Mouse (Mus musculus) common myeloid progenitor, adult 5-6 weeks (primary cell): ENCODE data around the gene Rgl1. TPM values are rescaled to one million over a fixed set of nuclear protein-coding genes. Genes with fewer than 3 reads are reported as not detected.

ENCODE experiments used
- ATAC-seq: replicated peaks from 2 replicates; pipeline ENCODE4 v1.8.0; 2016; ENCODE audit warnings: low read depth, mild to moderate bottlenecking, moderate TSS enrichment, inconsistent platforms; ENCODE audit not compliant: poor library complexity, severe bottlenecking
- total RNA-seq: library from RNA; stranded (forward); fragments of 200-1000, 187-1606 nt; gene quantifications from 2 replicates; pipeline ENCODE4 v1.2.3, GENCODE M21; 2017

The Rgl1 gene
- total RNA-seq = 8.7 and 9.5 TPM in 2 replicates

GRCm38 (mm10) chr1:152766032-152766772 lies at the start of gene Rgl1, which contains the start of gene Arpc5:
Rgl1 (minus strand) TSS chr1:152766351.
Arpc5 (plus strand) TSS chr1:152766542.
- ATAC-seq = peak; percentile 91

GRCm38 (mm10) chr1:152815265-152815701 lies 49.1 kb upstream of the Rgl1 start:
- ATAC-seq = peak; percentile 64

GRCm38 (mm10) chr1:152810533-152811439 lies 44.6 kb upstream of the Rgl1 start:
- ATAC-seq = peak; percentile 40

GRCm38 (mm10) chr1:152809541-152810252 lies 43.5 kb upstream of the Rgl1 start:
- no peak for ATAC-seq

GRCm38 (mm10) chr1:152808392-152808680 lies 42.2 kb upstream of the Rgl1 start:
- ATAC-seq = 0 out of 2 replicates have a peak, but pooled peaks have one; percentile 4

DNA sequence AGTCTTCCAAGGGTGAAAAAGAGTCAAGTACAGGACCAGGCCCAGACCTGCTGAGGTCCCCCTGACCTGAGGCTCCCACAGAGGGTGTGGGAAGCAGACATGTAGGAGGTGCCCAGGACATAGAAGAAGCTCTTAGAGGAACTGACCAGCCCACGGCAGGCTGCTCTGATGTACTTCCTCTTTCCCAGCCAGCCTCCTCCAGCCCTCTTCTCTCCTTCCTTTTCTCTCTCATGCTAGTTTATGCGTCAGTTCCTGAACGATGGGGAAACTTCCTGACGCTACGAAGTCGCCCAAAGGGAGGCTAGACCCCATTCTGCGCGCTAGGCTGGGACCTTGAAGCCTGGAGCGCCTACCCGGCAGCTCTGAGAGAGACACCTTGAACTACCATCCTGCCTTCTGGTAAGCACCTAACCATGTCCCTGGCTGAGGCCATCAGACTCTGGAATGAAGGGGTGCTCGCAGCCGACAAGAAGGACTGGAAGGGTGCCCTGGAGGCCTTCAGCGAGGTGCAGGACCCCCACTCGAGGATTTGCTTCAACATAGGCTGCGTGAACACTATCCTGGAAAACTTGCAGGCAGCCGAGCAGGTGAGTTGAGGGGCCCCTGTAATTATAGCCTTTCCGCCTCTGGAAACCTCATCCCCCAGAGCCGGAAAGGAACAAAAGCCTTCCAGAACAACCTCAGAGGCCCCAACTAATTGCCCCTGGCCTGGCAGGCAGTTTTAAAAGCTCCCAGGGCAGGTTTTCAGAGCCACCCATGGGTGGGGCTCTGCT lies 41.7 kb upstream of the Rgl1 start:
- ATAC-seq = peak; percentile 84

DNA sequence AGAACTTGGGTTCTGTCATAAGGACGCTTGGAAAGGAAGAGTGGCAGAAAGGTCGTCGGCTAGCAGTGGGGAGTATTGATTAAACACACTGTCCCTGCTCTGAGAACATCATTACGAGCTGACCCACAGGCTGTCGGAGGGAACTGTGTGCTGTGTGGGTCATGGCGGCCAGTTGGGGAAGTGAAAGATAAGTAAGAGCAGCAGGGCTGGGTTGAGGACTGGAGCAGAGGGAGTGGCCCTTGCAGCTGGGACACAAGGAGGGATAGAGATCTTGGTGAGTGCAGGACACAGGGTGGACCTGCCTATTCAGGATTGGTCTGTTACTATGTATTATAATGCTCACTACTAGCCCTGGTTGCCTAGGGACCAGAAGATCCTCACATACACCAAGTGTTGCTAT lies 38.8 kb upstream of the Rgl1 start:
- peak; percentile 45 for ATAC-seq

DNA sequence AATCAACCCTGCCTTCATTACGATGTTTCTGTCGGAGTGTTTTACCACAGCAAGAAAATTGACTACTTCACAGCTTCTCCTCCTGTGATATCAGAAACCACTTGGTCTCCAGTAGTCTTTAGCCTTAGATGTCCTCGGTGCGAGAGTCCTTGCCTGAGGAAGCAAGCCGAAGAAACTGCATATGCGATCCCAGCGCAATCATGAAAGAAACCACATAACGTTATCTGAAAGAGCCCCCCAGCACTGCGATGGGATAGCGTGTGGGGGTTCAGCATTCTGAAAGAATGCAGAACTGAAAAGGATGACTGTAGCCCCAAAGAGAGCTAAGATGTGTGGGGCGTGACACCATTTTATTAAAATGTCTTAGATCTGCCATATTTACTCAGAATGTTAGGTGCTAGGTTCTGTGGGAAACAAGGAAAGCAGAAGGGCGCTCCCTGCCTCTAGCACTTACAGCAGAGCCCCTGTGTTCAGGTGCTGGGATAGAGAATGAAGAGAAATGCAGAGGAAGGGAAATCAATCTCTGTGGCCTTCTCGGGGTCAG lies 34.6 kb upstream of the Rgl1 start:
- no peak for ATAC-seq

DNA sequence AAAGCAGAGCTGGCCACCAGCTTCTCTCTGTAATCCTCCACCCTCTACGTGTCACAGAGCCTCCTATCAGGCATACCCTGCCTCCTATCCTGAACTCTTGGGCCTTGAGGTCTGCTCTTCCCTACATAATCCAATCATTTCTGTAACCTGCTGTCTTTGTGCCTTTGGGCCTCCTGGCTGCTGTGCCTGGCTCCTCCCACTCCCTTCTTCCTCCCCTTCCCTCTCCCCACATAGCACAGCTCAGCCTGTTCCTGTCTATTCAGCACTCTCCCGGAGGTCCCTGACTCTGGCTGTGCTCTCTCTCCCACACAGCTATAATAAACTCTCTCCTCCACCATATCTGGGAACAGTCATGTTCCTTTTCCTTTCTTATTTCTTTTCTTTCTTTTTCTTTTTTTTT lies 33.7 kb upstream of the Rgl1 start, which contains the start of gene Ncf2:
TSS of gene Ncf2 (plus strand) at position 298 of the 400 bp plus-strand sequence.
- ATAC-seq = peak; percentile 61

DNA sequence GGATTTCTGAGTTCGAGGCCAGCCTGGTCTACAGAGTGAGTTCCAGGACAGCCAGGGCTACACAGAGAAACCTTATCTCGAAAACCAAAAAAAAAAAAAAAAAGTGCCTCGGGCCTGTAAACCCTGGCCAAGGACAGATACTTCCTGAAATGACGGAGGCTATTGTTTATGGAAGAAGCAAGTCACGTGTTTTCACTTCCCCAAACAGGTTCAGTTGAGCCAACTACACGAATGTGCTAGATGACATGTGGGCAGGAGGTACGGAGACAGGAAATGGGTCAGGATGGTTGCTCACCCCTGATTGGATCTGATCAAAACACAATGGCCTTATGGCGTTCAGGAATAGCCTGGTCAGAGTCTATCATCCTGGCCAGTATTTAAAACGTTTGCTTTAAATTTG lies 32.0 kb upstream of the Rgl1 start:
- ATAC-seq = peak; percentile 84

DNA sequence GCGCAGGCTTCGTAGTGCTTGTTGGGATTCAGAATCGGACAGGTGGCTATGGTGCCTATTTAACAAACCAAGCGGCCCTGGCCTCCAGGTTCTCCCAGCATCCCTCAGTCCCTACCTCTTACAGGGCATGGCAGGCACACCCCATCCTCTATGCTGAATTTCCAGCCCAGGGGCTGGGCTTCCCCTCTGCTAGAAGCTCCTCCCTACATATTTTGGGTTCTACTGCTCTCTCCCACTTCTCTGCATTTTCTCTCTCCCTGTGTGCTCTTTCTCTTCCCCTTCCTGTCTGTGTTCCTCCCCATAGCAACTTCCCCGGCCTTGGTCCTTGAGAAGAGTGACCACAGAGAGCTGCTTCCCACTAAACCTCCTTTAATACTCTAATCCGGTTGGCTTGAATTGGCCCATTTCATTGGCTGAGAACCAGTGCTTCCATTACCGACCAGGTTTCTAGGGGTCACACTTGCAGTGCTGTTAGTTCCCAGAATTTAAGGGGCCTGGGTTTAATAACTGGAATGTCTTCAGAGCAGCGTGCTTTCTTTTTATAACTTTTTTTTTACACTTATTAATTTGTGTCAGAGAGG lies 30.6 kb upstream of the Rgl1 start:
- ATAC-seq = peak; percentile 24; the same call in 1 of the 2 replicates

GRCm38 (mm10) chr1:152795688-152796255 lies 29.6 kb upstream of the Rgl1 start:
- 0 out of 2 replicates have a peak, but pooled peaks have one; percentile 27 for ATAC-seq

DNA sequence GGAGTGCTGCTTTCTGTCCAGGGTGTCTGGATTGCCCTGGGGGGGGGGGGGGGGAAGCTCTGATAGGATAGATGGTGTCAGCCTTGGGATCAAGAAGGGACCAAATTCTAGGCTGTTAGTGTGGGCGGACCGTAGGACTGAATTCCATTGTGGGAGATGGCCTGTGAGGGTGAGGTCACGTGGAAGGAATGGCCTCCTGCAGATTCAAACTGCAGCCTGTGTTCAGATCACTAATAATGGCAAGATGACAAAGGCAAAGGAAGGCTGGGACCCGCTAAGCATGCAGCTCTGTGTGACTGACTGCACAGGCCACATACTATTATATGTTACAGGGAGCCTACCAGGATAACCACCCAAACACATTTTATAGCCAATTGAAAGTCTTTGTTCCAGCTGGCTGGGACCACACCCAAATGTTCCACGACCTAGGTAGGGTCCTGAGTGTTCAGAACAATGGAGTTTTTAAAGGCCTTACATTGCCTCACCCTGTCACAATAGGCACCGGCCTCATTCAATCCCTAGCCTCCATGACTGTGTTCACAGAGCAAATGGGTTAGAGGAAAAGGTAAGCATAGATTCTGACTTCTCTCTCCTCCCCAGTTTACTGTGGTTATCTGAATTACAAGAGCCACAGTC lies 27.5 kb upstream of the Rgl1 start:
- ATAC-seq = no peak

- ATAC-seq = no peak
Observed at GRCm38 (mm10) chr1:152792736-152793494, 26.8 kb upstream of the Rgl1 start.

- no peak for ATAC-seq
Observed at GRCm38 (mm10) chr1:152791269-152791668, 25.1 kb upstream of the Rgl1 start.

- ATAC-seq = 0 out of 2 replicates have a peak, but pooled peaks have one; percentile 30
Observed at GRCm38 (mm10) chr1:152790821-152791220, 24.7 kb upstream of the Rgl1 start.

DNA sequence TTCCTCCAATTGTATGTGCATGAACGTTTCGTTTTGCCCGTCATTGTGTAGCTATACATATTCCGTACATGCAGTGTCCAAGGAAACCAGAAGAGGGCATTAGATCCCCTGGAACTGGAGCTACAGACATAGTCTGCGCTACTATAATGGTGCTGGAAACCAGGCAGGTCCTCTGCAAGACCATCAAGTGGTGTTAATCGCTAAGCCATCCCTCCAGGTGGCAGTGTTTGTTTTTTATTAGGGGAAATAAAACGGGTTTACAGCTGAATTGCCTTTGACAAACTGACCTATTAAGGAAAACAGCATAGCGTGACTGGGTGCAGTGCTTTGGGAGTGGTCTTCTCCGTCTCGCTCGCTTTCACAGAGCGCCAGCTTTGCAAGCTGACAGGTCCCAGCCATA lies 24.1 kb upstream of the Rgl1 start:
- ATAC-seq = peak; percentile 90
